Mouse (Mus musculus) neutrophil, adult 65 days (primary cell): ENCODE data around the gene Vegfc. TPM values are rescaled to one million over a fixed set of nuclear protein-coding genes. Genes with fewer than 3 reads are reported as not detected.

Experiments used
- total RNA-seq: library from RNA; stranded (reverse); gene quantifications from 2 replicates; pipeline ENCODE4 v1.2.4, GENCODE M21; 2023

Gene Vegfc
- not detected in 2 replicates for total RNA-seq

GRCm38 (mm10) chr8:54077271-54078120 lies at the start of gene Vegfc:
TSS of gene Vegfc (plus strand) at chr8:54077606.

